Mouse (Mus musculus) G1E (cell line): Measurements from ENCODE around the gene Atf6.

Experiments
- CTCF ChIP-seq: IDR thresholded peaks from 2 replicates; pipeline ENCODE4 v1.5.1; 2012; ENCODE audit warnings: low read depth, low read length, inconsistent platforms, mixed read lengths
- POLR2AphosphoS5 ChIP-seq: IDR thresholded peaks from 2 replicates; pipeline ENCODE4 v1.6.1; 2012; ENCODE audit warnings: low read depth, low read length, inconsistent platforms; ENCODE audit not compliant: insufficient replicate concordance

DNA sequence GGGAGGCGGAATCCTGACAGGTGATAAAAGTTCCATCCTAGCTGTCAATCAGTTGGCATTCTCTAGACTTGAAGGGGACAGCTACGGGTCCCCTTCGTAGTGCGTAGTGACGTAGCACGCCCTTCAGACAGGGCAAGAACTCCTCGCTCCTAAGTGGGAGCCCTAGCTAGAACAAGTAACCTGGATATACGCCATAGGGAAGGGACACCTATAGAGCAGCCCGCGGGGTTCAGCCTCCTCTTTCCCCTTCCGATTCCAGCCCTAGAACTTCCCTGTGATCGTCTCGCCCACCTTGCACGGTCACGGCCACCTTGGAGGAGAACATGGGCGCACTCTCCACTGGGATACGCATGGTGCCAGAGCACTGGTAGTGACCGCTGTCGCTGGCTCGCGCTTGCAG is 40.8 kb upstream of the Atf6 start:
- TF ChIP-seq CTCF (no peak), POLR2AphosphoS5 (no peak)
